Mouse (Mus musculus) CD4-positive, CD25-positive, alpha-beta regulatory T cell (primary cell): ENCODE measurements around the gene Ccn6. TPM values are rescaled to one million over a fixed set of nuclear protein-coding genes. Genes with fewer than 3 reads are reported as not detected.

Experiments
- polyA plus RNA-seq: library from polyadenylated mRNA; unstranded; fragments of 100-300 nt; shearing (Covaris generic); gene quantifications from one replicate; pipeline ENCODE4 v1.2.1, GENCODE M21; 2017

Gene Ccn6
- polyA plus RNA-seq, result 0.14 TPM

GRCm38 (mm10) chr10:39163694-39164093 is at the start of gene Ccn6:
Gene Ccn6 (minus strand): TSS chr10:39163794.

GRCm38 (mm10) chr10:39133462-39134310 is 29.9 kb downstream of the Ccn6 start, which contains the start of the genes Fam229b and Tube1:
Gene Fam229b (minus strand): TSS chr10:39133914.
Gene Tube1 (plus strand): TSS chr10:39133976.

Other genes with a start within 250 kb of the Ccn6 start
- gene Lama4, start 198.3 kb downstream of the Ccn6 start, polyA plus RNA-seq, result 0.14 TPM
- gene Fam229b, start 29.9 kb downstream of the Ccn6 start, polyA plus RNA-seq, result 0.78 TPM
- gene Tube1, start 29.8 kb downstream of the Ccn6 start, polyA plus RNA-seq, result 5.1 TPM
- 466 TPM for gene Fyn, start 205.1 kb upstream of the Ccn6 start, polyA plus RNA-seq